Mouse (Mus musculus) embryonic facial prominence, embryonic 15.5 days (tissue): ENCODE data around the gene Gjc1. TPM values are rescaled to one million over a fixed set of nuclear protein-coding genes. Genes with fewer than 3 reads are reported as not detected.

ENCODE experiments used
- ATAC-seq: fragments of 200-750 bp; cut with Nextera tagmentation; 2 replicates; pipeline ENCODE4 v1.8.0; 2017; ENCODE audit warnings: low read depth, moderate TSS enrichment; ENCODE audit not compliant: insufficient number of reproducible peaks, low FRiP score, low TSS enrichment
- H3K27ac ChIP-seq: fragments of 300-500 bp; sonication (generic); replicated peaks from 2 replicates; pipeline ENCODE4 v1.5.1; 2015; ENCODE audit warnings: mild to moderate bottlenecking, inconsistent platforms
- H3K27me3 ChIP-seq: fragments of 300-500 bp; sonication (generic); 2 replicates; pipeline ENCODE4 v1.6.1; 2015; ENCODE audit warnings: inconsistent platforms
- H3K36me3 ChIP-seq: fragments of 300-500 bp; sonication (generic); 2 replicates; pipeline ENCODE4 v1.6.1; 2015; ENCODE audit warnings: mild to moderate bottlenecking, inconsistent platforms
- H3K4me1 ChIP-seq: fragments of 300-500 bp; sonication (generic); 2 replicates; pipeline ENCODE4 v1.6.1; 2015; ENCODE audit warnings: inconsistent platforms
- H3K4me2 ChIP-seq: fragments of 300-500 bp; sonication (generic); replicated peaks from 2 replicates; pipeline ENCODE4 v1.6.1; 2015; ENCODE audit warnings: mild to moderate bottlenecking, inconsistent platforms
- H3K4me3 ChIP-seq: fragments of 300-500 bp; sonication (generic); replicated peaks from 2 replicates; pipeline ENCODE4 v1.5.1; 2015; ENCODE audit warnings: mild to moderate bottlenecking, inconsistent platforms
- H3K9ac ChIP-seq: fragments of 300-500 bp; sonication (generic); 2 replicates; pipeline ENCODE4 v1.6.1; 2015; ENCODE audit warnings: inconsistent platforms
- H3K9me3 ChIP-seq: fragments of 300-500 bp; sonication (generic); replicated peaks from 2 replicates; pipeline ENCODE4 v1.6.1; 2016; ENCODE audit warnings: inconsistent platforms
- WGBS: fragments of 180-500 bp; shearing (Covaris S2); methylation state at CpG from one replicate; pipeline ENCODE4 v1.1.7; 2015; 5-methylcytosine and 5-hydroxymethylcytosine counted together
- polyA plus RNA-seq: library from polyadenylated mRNA; unstranded; fragments of >200 nt; fragmentation: Nextera tagmentation; extraction: Ambion mirVana; gene quantifications from 2 replicates; pipeline ENCODE4 v1.2.1, GENCODE M21; 2015

Gene Gjc1
- polyA plus RNA-seq, 1 experiment from 2014 or later: 58.3 TPM

- Histone ChIP-seq H3K27me3 (no peaks in the 10 kb centered on the region; the same call in 1 of the 2 replicates), H3K36me3 (no peaks in the 10 kb centered on the region), H3K4me2 (no peak overlapping the region), H3K9ac (no peak overlapping the region), H3K9me3 (no peaks in the 10 kb centered on the region), H3K4me3 (no peak overlapping the region), H3K27ac (no peak overlapping the region), H3K4me1 (peaks cover 26% of the 10 kb centered on the region)
- no peak for ATAC-seq
- WGBS: 27% methylated on average over 15 of the region's 15 CpGs
Observed at GRCm38 (mm10) chr11:102770662-102771435, 48.7 kb downstream of the Gjc1 start.

- Histone ChIP-seq H3K9ac (no peak overlapping the region), H3K9me3 (no peaks in the 10 kb centered on the region), H3K4me2 (no peak overlapping the region), H3K27me3 (no peaks in the 10 kb centered on the region; the same call in 1 of the 2 replicates), H3K27ac (no peak overlapping the region), H3K4me1 (peaks cover 19% of the 10 kb centered on the region), H3K4me3 (no peak overlapping the region), H3K36me3 (no peaks in the 10 kb centered on the region)
- WGBS: 74% methylated on average over 12 of the region's 12 CpGs
- ATAC-seq: no peak
Observed at GRCm38 (mm10) chr11:102769993-102770661, 49.4 kb downstream of the Gjc1 start.

- H3K27ac ChIP-seq: no peak overlapping the region
- WGBS: 86% methylated on average over 6 of the region's 6 CpGs
Observed at GRCm38 (mm10) chr11:102769141-102769540, 50.4 kb downstream of the Gjc1 start.

GRCm38 (mm10) chr11:102767055-102767670 is 52.3 kb downstream of the Gjc1 start:
- Histone ChIP-seq H3K27ac (no peak overlapping the region), H3K4me1 (peaks cover 16% of the 10 kb centered on the region), H3K36me3 (no peaks in the 10 kb centered on the region), H3K4me2 (no peak overlapping the region), H3K9me3 (no peaks in the 10 kb centered on the region), H3K4me3 (no peak overlapping the region), H3K27me3 (peaks cover 5% of the 10 kb centered on the region), H3K9ac (no peak overlapping the region)
- ATAC-seq: no peak
- 65% methylated on average over 6 of the region's 6 CpGs for WGBS

More at GRCm38 (mm10) chr11:102769141-102769540, 50.4 kb downstream of the Gjc1 start:
- Histone ChIP-seq H3K27me3 (no peaks in the 10 kb centered on the region; the same call in 1 of the 2 replicates), H3K4me2 (no peak overlapping the region), H3K4me1 (peaks cover 13% of the 10 kb centered on the region), H3K4me3 (no peak overlapping the region), H3K9me3 (no peaks in the 10 kb centered on the region), H3K9ac (no peak overlapping the region), H3K36me3 (no peaks in the 10 kb centered on the region)
- ATAC-seq: no peak

GRCm38 (mm10) chr11:102765416-102765815 is 54.1 kb downstream of the Gjc1 start:
- H3K36me3 ChIP-seq: no peaks in the 10 kb centered on the region
- H3K4me3 ChIP-seq: no peak overlapping the region
- H3K27me3 ChIP-seq: peaks cover 20% of the 10 kb centered on the region
- ATAC-seq: no peak
- peaks cover 19% of the 10 kb centered on the region for H3K4me1 ChIP-seq
- no peak overlapping the region for H3K9ac ChIP-seq
- no peak overlapping the region for H3K27ac ChIP-seq
- no peaks in the 10 kb centered on the region for H3K9me3 ChIP-seq
- no peak overlapping the region for H3K4me2 ChIP-seq
- 75% methylated on average over 5 of the region's 5 CpGs for WGBS

- no peak overlapping the region for H3K4me2 ChIP-seq
- H3K9me3 ChIP-seq: no peaks in the 10 kb centered on the region
- 59% methylated on average over 11 of the region's 11 CpGs for WGBS
- peaks cover 25% of the 10 kb centered on the region for H3K27me3 ChIP-seq
- ATAC-seq: no peak
- H3K9ac ChIP-seq: no peak overlapping the region
- H3K27ac ChIP-seq: no peak overlapping the region
- no peaks in the 10 kb centered on the region for H3K36me3 ChIP-seq
- H3K4me1 ChIP-seq: peaks cover 16% of the 10 kb centered on the region
- H3K4me3 ChIP-seq: no peak overlapping the region
Observed at GRCm38 (mm10) chr11:102763009-102763767, 56.3 kb downstream of the Gjc1 start.

- 16% methylated on average over 15 of the region's 15 CpGs for WGBS
- no peaks in the 10 kb centered on the region for H3K36me3 ChIP-seq
- H3K9ac ChIP-seq: peak overlapping the region; percentile 42; the same call in 1 of the 2 replicates
- H3K4me1 ChIP-seq: peaks cover 16% of the 10 kb centered on the region
- H3K9me3 ChIP-seq: no peaks in the 10 kb centered on the region
- peak overlapping the region; percentile 100 for H3K4me2 ChIP-seq
- ATAC-seq: no peak
- H3K27ac ChIP-seq: no peak overlapping the region
- peak overlapping the region; percentile 53 for H3K4me3 ChIP-seq
- peaks cover 25% of the 10 kb centered on the region for H3K27me3 ChIP-seq
Observed at GRCm38 (mm10) chr11:102762248-102762647, 57.3 kb downstream of the Gjc1 start.

- Histone ChIP-seq H3K4me3 (peak within 1 kb of the TSS; percentile 53), H3K27me3 (peaks cover 25% of the 10 kb centered on the region), H3K27ac (no peak within 1 kb of the TSS), H3K4me2 (peak within 1 kb of the TSS; percentile 100), H3K36me3 (no peaks in the 10 kb centered on the region), H3K9me3 (no peaks in the 10 kb centered on the region), H3K4me1 (peaks cover 16% of the 10 kb centered on the region), H3K9ac (peak within 1 kb of the TSS; percentile 42)
- 0 out of 2 replicates have a peak, but pooled peaks have one; percentile 17 for ATAC-seq
- under 1% methylated on average over 57 of the region's 76 CpGs for WGBS
Observed at GRCm38 (mm10) chr11:102761309-102762210, 57.9 kb downstream of the Gjc1 start, which contains the start of gene Adam11. TSS of gene Adam11 (plus strand) at chr11:102761439.

- Histone ChIP-seq H3K4me2 (peak overlapping the region; percentile 100), H3K27me3 (peaks cover 25% of the 10 kb centered on the region), H3K4me1 (peaks cover 16% of the 10 kb centered on the region), H3K4me3 (peak overlapping the region; percentile 53), H3K36me3 (no peaks in the 10 kb centered on the region), H3K27ac (no peak overlapping the region), H3K9me3 (no peaks in the 10 kb centered on the region), H3K9ac (peak overlapping the region; percentile 42)
- WGBS: 20% methylated on average over 6 of the region's 6 CpGs
- ATAC-seq: no peak
Observed at GRCm38 (mm10) chr11:102760805-102761308, 58.6 kb downstream of the Gjc1 start.

GRCm38 (mm10) chr11:102758977-102759376 is 60.5 kb downstream of the Gjc1 start:
- ATAC-seq: no peak
- 77% methylated on average over 2 of the region's 2 CpGs for WGBS
- Histone ChIP-seq H3K4me2 (no peak overlapping the region), H3K36me3 (no peaks in the 10 kb centered on the region), H3K4me3 (no peak overlapping the region), H3K27ac (no peak overlapping the region), H3K9me3 (no peaks in the 10 kb centered on the region), H3K27me3 (peaks cover 25% of the 10 kb centered on the region), H3K4me1 (peaks cover 27% of the 10 kb centered on the region), H3K9ac (no peak overlapping the region)
